Mouse (Mus musculus) CD8-positive naive resting alpha-beta T cell, adult 2 months (primary cell): Measurements from ENCODE around the gene Sacm1l.

Experiments used
- DNase-seq, 2 experiments: peaks; one replicate each; pipeline ENCODE4 v3.0.0; 2022; ENCODE audit warnings: low read depth in 2 of 2, low spot score in 2 of 2

Sacm1l gene

DNA sequence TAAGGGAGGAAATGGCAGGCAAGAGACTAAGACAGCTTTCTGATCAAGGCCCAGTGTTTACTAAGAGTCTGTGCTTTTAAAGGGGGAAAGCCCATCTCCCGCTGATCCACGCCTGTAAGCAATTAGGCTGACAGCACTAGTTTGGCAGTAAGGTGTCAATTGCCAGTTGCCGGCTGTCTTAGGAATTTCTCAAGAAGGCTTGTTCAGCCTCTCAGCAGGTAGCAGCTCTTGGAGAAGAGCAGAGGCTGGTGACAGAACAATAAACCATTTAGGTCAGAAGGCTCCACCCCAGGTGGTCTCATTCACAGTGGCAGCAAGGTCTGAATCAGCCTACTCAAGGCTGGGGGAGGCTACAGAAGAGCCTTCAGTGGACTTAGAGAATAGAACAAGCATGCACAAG, 25.0 kb downstream of the Sacm1l start:
- DNase-seq: no peak

DNA sequence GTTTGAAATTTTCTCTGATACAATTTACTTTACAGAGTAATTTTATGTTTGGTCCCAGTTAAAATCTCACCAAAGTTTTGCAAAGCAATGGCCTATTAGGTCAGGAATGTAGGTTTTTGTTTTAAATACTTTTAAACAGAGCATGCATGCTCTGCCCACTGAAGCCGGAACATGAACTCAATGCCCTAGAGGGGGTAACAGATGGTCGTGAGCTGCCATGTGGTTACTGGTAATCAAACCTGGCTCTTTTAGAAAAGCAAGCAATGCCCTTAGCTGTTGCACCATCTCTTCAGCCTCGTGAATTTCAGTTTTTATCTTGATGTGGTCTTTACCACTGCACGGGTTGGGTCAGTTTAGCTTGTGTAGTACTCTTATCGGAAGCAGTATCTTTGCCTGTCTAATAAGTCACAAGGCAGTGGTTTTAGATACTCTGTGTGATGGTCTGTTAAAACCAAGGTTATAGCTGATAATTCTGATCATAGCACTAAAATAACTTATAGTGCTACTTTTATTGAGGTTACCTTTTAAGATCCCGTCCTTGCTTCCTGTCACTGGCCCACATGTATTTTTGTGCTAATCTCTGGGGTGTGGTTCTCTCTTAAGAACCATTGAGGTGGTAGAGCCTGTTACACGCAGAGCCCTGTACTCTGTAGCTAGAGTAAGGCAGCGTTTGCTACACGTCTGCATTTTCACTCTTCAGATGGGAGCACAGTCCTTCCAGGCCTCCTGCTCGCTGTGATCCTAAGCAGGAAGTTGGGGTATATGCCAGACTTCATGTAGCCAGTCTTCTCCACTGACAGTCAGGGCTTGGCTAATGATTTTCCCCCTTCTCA, 48.0 kb downstream of the Sacm1l start:
- DNase-seq: no peak

DNA sequence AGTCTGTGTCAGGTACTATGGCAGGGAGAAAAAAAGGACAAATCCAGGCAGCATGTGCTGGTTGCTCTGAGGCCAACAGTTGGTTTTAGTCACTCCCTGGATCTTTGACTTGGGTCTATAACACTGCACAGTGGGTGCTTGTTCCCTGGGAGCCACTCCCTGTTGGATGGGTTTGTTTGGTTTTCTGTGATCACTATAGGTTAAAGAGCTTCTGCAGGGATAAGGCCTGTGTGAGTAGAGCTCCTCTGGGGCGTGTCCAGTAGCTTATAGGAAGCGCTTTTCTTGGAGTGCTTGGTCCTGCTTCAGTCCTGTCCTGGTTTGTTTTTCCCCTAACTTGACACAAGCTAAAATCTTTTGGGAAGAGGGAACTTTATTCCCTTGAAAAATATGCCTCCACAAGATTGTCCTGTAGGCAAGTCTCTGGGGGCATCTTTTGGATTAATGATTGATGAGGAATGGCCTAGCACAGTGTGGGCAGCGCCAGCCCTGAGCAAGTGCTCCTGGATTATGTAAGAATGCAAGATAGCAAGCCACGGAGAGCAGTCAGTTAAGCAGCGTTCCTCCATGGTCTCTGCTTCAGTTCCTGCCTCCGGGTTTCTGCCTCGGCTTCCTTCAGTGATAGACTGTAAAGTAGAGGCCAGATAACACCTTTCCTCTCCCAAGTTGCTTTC, 59.8 kb downstream of the Sacm1l start:
- no peak for DNase-seq

DNA sequence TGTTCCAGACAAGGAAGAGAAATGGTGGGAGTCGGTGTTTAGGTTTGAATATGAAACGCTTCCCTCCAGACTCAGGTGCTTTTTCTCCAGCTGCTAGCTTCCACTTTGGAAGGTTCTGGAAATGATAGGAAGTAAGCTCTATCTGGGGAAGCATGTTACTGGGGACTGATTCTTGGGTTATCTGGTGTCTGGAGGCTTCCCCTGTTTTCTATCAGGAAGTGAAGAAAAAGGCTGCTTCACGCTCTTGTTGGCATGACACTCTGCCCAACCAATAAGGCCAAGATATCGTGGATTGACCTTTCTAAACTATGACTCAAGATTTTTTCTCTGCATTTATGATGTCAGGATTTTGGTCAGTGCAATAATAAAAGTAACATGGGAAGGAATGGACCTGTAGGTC, 65.6 kb downstream of the Sacm1l start:
- no peak for DNase-seq

DNA sequence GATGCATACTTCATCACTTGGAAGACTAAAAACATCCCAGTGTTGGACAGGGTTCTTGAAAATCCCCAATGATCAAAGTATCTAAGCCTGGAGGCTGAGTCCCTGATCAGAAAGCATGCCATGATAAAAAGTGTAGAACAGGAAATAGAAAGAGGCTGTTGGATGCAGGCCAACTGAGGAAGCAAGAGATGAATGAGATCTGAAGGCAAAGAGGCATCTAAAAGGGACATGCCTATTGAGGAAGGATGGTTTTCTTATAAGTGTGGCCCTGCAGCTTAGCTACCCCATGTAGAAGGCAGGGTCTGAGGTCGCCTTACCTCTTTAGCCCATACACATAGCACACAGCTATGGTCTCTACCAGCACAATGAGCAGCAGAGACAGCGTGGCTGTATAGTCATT, 67.4 kb downstream of the Sacm1l start:
- no peak for DNase-seq

DNA sequence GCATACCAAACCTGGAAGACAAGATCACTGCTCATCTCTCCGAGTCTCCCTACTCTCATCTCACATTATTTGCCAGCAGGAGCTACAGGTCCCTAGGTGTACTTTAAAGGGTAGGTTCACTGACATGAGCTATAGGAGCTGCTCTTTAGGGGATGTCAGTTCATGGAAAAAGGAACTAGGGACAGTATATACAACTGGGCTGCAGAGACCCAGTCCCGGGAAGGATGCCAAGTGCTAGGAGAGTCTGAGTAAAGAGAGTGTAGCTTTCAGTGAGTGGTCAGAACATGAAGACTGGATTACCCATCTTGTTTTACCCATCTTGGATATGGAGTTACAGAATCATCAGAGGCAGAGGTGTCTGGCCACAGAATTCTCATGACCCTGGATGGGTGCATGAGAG, 67.8 kb downstream of the Sacm1l start:
- DNase-seq: no peak

DNA sequence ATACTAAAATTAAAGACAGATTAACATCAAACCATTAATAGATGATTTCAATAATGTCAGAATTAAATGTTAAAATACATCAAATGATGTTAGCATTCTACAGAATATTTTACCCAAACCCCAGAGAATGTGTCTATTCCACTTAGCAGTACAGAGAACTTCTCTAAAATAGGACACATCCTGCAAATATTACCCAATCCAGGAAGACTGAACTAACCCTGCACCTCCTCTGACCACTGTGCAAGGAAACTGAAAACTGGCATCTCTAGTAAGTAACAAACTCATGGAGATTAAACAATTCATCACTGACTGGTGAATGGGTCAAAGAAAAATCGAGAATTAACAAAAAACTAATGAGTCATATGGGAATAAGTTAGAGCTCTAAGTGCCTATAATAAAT, 72.0 kb downstream of the Sacm1l start:
- DNase-seq: no peak

DNA sequence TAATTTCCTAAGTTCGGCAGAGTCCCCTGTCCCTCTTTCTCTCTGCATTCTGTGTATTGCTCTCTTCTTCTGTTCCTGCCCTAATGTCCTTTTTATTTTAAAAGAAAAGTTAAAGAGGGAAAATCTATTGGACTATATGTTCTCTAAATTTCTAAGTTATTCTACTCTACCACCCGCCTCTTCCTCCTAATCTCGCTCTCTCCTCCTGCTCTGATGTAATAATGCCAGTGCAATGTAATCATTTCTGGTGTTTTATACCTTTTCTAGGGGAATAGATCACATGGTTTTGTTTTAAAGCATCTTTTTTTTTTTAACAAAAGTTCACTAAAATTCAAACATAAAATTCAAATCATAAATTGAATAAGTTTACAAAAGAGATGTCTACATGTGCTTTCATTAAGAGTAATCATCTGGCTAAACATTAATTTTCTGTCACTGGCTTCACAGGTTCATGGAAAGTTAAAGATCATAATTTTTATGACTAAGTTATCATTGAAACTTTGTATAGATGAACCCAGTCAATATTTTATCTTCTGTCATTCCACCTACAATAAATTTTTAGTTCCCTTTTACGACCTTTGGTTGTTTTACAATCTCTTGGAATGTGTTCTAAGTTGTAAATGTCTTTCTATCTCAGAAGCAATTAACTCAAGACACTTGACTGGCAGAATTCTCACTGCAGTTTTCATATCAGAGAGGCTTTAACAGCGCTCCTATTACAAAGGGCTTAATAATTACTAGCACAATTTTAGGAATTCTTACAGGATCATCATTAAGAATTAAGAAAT, 90.9 kb downstream of the Sacm1l start:
- DNase-seq: no peak

DNA sequence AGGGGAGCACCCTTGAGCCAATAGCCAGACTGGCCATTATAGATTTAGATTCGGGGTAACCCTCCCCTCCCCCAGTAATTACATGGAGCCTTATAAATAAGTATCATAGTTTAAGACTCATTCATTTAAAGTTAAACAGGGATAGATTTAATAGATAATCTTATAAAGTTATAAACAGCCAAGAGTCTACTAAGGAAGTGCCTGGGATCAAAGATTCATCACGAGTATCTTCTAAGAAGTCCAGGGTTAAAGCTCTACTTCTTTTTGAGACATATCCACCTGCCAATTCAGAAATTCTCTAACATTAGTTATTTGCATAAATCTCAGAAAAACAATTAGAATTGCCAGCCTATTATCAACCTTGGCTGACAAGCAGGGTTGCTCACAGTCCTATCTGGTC, 95.2 kb downstream of the Sacm1l start:
- DNase-seq: no peak

DNA sequence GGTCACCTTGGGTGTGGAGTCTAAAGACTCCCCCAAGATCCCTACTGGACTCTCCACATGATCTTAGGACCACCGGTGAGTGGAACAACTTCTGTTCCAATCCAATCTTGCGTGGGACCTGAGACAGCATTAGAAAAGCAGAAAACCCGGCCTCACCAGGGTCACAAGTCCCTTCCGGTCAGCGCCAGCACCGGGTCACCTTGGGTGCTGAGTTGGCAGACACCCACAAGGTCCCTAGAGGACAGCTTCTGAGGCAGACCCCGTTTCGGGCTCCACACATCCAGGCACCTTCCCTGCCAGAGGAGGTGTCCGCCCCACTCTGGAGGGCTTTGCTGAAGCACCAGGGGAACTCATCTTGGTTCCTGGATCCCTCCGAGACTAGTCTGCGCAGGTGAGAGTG, 96.3 kb downstream of the Sacm1l start:
- no peak for DNase-seq

DNA sequence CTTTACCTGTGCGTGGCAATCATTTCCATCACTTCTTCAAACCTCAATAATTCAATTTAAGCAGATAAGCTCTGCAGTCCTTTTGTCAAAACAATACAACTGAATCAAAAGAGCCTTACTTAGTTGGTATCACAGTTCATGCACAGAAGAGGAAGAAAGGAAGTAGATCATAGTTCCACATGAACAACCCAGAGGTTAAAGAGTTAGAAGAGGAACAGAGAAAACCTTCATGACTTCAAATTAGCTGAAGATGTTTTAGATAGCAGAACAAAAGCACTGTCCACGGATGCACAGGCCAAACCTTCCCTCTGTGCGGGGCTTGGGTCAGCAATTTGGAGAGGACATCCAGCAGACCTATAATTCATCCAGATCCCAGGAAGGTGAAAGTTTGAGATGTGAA, 102.1 kb downstream of the Sacm1l start:
- DNase-seq: no peak

DNA sequence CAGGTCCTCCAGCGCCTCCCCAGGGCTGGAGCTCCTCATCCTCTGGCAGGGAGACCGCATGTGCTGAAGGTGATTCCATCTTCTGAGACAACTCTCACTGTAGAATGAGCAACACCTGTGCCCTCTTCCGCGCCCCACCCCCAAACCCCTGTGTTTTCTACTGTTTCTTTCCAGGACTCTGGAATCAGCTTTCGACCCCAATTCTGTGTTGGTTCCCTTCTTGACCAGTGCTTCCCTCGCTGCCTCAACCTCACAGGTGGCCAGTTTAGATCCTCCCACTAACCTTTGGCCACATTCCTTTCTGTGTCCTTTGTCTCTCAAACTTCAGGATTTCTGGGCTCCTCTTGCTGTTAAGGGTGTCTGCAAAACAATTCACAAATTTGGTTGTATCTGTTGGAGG, 102.7 kb downstream of the Sacm1l start, which contains the start of gene Slc6a20b:
TSS of gene Slc6a20b (minus strand) at position 285 of the 400 bp plus-strand sequence.
- no peak for DNase-seq

DNA sequence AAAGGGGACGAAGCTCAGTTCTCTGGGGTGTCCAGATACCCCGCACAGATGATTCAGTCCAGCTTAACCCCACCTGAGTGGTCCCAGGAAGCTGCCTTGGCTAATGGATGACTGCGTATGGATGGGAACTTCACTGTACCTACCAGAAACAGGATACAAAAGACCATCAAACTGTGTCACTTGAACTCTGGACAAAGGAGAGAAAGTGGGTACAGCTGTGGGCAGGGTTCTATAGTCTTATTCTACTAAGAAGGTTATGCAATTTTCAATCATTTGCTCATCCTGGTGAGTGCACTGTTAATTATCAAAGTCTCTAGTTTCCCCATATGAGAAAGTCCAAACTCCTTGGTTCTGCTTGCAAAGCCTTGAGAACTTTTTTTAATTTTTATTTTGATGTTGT, 103.4 kb downstream of the Sacm1l start:
- no peak for DNase-seq

DNA sequence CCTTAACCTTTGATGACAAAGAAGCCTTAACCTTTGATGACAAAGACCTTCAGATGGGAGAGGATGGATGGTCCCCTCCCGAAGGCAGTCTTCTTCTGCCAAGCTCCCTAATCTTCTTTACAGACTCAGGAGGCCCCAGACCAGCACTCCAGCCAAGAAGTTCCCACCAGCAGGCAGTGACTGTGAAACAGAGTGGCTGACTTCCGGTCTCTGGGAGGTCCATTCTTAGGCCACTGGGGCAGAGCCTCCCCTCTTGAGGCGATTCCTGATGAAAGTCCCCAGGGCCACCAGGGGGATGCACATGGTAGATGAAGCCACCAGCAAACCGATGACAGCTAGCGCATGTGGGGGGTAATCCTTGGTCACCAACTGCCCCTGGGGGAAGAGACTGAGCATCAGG, 107.2 kb downstream of the Sacm1l start:
- no peak for DNase-seq

DNA sequence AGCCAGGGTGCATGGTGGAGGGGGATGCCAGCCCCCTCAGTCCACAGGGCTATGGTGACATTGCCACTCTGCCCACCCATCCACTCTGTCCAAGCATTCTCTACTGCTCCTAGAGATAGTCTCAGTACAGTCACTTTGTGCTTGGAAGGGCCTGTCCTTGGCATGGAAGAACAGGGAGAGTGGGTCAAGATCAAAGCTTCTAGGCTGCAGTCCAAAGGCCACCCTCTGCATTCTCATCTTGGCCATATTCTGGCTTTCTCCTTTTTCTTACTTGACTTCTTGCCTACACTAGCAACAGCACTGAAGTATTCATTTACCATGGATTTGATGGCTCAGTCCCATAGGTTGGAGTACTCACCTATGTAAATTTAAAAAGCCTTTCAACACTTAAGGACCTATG, 108.7 kb downstream of the Sacm1l start:
- DNase-seq: no peak

DNA sequence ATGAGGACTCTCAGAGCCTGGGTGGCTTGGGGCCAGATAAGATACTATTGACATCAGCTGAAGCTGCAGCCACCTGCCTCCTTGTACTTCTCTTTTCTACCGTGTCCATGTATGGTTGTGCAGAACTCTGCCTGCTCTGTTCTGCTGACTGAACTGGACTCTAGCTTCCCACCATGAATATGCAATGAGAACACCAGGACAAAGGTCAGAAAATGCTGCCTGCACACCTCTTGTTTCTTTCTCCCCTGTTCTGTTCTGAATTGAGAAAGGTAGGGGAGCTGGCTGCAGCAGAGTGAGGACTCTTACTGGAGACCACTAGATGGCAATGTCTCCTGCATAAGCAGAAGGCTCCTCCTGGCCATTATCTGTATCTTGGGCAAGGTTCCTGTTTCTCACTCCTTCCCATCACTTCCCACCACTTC, 109.1 kb downstream of the Sacm1l start:
- no peak for DNase-seq

DNA sequence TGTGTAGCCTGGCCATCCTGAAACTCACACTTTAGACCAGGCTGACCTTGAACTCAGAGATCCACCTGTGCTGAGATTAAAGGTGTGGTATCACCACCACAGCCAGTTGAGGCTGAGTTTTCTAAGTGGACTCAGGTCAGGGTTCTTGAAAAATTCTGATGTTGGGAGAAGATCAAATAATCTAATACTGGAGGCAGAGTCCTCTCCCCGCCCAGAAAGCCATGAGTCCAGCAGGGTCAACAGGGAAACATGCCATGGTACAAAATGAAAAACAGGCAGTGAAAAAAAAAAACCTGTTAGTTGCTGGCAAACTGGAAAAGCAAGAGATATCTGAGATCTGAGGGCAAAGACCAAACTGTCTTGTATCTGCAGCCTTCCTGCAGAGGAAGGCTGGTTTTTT, 110.5 kb downstream of the Sacm1l start:
- DNase-seq: no peak
